Mouse (Mus musculus): ENCODE measurements around the gene Kcnj12.

GRCm38 (mm10) chr11:61022550-61023391, at the start of gene Kcnj12:
- no peak for TF ChIP-seq CTCF (conservative IDR thresholded peaks at IDR 0.05 in 1 of 2, IDR thresholded peaks at IDR 0.05 in 1 of 2; ENCODE audit: low read depth in 2 of 2, low read length in 2 of 2)
- TF ChIP-seq ZNF384 (IDR thresholded peaks at IDR 0.05; ENCODE audit: low read depth, low read length): no peak
- TF ChIP-seq POLR2A (IDR thresholded peaks at IDR 0.05; ENCODE audit: low read depth, low read length): no peak
- TF ChIP-seq RCOR1 (conservative IDR thresholded peaks at IDR 0.05; ENCODE audit: low read depth, low read length): no peak
- no peak for TF ChIP-seq MEF2A (IDR thresholded peaks at IDR 0.05; ENCODE audit: borderline replicate concordance, low read depth, low read length)
- TF ChIP-seq SIN3A (IDR thresholded peaks at IDR 0.05; ENCODE audit: low read length): no peak
- TF ChIP-seq MAX (IDR thresholded peaks at IDR 0.05; ENCODE audit: low read length): no peak
- no peak for TF ChIP-seq EP300 (IDR thresholded peaks at IDR 0.05; ENCODE audit: low read length)
- TF ChIP-seq CHD2 (IDR thresholded peaks at IDR 0.05; ENCODE audit: low read length): no peak
